Mouse (Mus musculus) layer of hippocampus, adult 18-20 months (tissue): ENCODE data around the gene Sv2a. TPM values are rescaled to one million over a fixed set of nuclear protein-coding genes. Genes with fewer than 3 reads are reported as not detected.

ENCODE experiments used
- DNase-seq, 2 experiments: peaks; one replicate each; pipeline ENCODE4 v3.0.0; 2022; ENCODE audit warnings: low spot score in 2 of 2
- microRNA-seq, 2 experiments: library from miRNA; unstranded; fragments of <30 nt; microRNA quantifications; one replicate each; pipeline ENCODE4 v1.2.0; 2021
- total RNA-seq, 2 experiments: library from RNA; stranded (reverse); gene quantifications; 2 replicates each; pipeline ENCODE4 v1.2.3; 2021

The Sv2a gene
- total RNA-seq, 2 experiments from 2014 or later, result 359 to 373 TPM

DNA sequence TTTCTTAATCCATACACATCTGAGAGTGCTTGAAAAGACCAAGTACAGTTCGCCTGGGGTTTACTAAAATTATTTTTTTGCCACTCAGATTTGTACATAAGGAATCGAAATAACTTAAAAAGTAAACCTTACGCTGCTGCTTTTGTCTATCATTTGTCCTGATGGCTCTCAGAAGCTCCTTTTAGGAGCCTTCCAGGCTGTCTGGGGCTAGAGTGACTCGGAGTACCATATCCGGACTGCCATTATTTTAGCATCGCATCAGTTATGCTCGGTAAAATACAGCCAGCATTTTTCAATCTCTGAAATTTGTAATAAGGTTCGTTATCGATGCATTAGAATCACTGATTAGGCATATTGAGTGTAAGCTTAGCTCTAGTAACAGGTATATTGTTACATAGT lies 59.8 kb downstream of the Sv2a start:
- DNase-seq, result no peak

DNA sequence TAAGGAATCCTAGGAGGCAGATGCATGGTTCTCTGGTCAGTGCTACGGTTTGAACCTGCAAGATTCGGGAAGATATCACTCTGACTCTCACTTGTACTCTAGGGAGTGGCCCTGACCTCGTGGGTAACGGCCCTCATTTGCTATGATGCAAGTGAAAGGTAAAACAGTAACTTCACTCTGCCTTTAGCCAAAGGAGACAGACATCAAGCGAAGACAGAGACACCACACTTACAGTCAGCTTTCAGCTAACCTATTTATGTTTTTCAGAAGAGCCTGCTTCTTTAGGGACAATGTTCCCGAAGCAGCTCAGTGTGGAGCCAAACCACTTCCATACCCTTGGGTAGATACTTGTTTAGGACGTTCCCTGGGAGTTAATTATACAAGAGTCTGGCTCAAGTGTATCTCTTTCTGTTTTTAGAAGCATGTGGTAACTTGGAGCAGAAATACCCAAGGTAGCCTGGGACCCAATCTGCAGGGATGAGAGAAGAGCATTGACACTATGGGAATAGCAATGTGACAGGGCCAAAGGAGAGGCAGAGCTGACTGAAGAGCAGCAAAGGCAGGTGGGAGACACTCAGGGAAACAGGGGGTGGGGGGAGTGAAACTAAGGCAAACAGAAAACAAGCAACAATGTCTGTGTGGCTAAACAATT lies 63.1 kb downstream of the Sv2a start:
- no peak for DNase-seq

Small RNAs within 50 kb of the gene (microRNA-seq; reads per million reads assigned to microRNA genes)
- gene Gm44492 (0 reads per million in 2 experiments), gene Gm47311 (0 reads per million in 2 experiments)

Other genes starting within 250 kb of the Sv2a start
- 10 to 100 TPM; 40.5 to 42.5 TPM for gene Plekho1, start 185.2 kb upstream of the Sv2a start, total RNA-seq
- 10 to 100 TPM; 43.7 to 45.6 TPM for gene Vps45, start 122.7 kb upstream of the Sv2a start, total RNA-seq
- gene Otud7b, start 76.6 kb upstream of the Sv2a start, total RNA-seq, result 10 to 100 TPM; 40.1 to 40.8 TPM
- 1 to 10 TPM; 4.0 to 6.8 TPM for gene Mtmr11, start 19.1 kb upstream of the Sv2a start, total RNA-seq
- 10 to 100 TPM; 50.4 to 51.0 TPM for gene Sf3b4, start 8.8 kb upstream of the Sv2a start, total RNA-seq
- gene Bola1, start 38.6 kb downstream of the Sv2a start, total RNA-seq, result 10 to 100 TPM; 18.2 to 19.4 TPM
- gene Hist2h2ab, start 38.7 kb downstream of the Sv2a start, total RNA-seq, result 10 to 100 TPM; 10.4 to 10.6 TPM
- 10 to 100 TPM; 24.5 to 27.2 TPM for gene Hist2h2ac, start 39.7 kb downstream of the Sv2a start, total RNA-seq
- gene Hist2h2be, start 40.0 kb downstream of the Sv2a start, total RNA-seq, result 1 to 10 TPM; 8.3 to 9.0 TPM
- gene Hist2h3c2, start 58.0 kb downstream of the Sv2a start, total RNA-seq, result 10 to 100 TPM in 1 of 2 experiments, 1 to 10 TPM in 1; 7.7 to 11.1 TPM
- gene Hist2h2aa2, start 59.1 kb downstream of the Sv2a start, total RNA-seq, result 100 to 1,000 TPM; 207 to 216 TPM
- 10 to 100 TPM in 1 of 2 experiments, 1 to 10 TPM in 1; 8.7 to 12.8 TPM for gene Hist2h2aa1, start 64.3 kb downstream of the Sv2a start, total RNA-seq
- not detected for gene Hist2h3c1, start 65.5 kb downstream of the Sv2a start, total RNA-seq
- gene Hist2h4, start 82.2 kb downstream of the Sv2a start, total RNA-seq, result 10 to 100 TPM; 33.3 to 33.7 TPM
- gene Hist2h3b, start 87.5 kb downstream of the Sv2a start, total RNA-seq, result 10 to 100 TPM; 35.3 to 37.8 TPM
- 100 to 1,000 TPM; 146 to 147 TPM for gene Hist2h2bb, start 88.6 kb downstream of the Sv2a start, total RNA-seq
- 1 to 10 TPM; 1.9 to 3.8 TPM for gene Fcgr1, start 112.8 kb downstream of the Sv2a start, total RNA-seq